Mouse (Mus musculus): Measurements from ENCODE around the gene Klrg2. TPM values are rescaled to one million over a fixed set of nuclear protein-coding genes. Genes with fewer than 3 reads are reported as not detected.
"Not testable (repeated sequence)": the region's sequence is repeated elsewhere in the genome, so short reads cannot be mapped to it uniquely, and the experiment has no call there.

Gene Klrg2
- 0.15 and 0.24 TPM in 2 replicates for polyA plus RNA-seq (2015; fragmentation: Nextera tagmentation; extraction: Ambion mirVana)

DNA sequence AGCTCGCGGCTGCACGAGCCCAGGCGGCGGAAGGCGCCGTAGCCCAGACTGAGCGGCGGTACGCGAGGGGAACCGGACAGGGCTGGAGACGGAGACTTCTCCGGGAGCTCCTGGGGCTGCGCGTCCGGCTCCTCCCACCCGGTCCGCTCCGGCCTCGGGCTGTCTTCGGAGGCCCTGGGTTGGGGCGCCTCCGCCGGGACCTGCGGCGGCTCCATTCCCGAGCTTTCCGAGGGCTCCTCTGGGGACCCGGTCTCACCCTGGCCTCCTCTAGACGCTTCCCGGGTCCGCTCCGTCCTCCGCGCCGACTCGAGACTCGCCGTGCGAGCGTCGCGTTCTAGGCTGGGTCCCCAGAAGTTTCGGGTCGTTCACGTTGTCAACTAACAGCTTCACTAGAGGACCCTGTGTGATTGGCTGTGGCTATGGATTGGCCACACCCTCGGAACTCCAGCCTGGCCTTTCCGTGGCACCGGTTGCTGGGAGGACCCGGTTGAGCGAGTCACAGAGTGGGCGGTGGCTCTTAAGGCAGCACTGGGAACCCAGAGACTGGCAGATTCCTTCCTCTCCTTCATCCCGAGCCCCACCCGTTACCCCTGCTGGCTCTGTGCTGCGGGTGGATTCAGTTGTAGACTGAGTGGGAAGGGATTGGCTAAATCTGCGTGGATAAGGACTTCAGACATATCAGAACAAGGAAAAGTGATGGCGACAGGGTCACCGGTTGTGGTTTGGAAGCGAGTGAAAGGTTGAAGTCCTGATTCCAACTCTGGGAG, at the start of gene Klrg2:
Gene Klrg2 (minus strand): TSS at position 391 of the 767 bp plus-strand sequence.
- H3K4me1 ChIP-seq = peaks cover 23% of the 10 kb centered on the region
- H3K4me2 ChIP-seq = peak within 1 kb of the TSS; percentile 100
- no peaks in the 10 kb centered on the region for H3K9me3 ChIP-seq
- no peak within 1 kb of the TSS for H3K27ac ChIP-seq
- peak within 1 kb of the TSS; percentile 47 for H3K9ac ChIP-seq
- 1% methylated on average over 60 of the region's 60 CpGs for WGBS
- H3K36me3 ChIP-seq = no peaks in the 10 kb centered on the region
- peak within 1 kb of the TSS; percentile 53 for H3K4me3 ChIP-seq
- peak; percentile 77 for ATAC-seq (ENCODE audit: borderline replicate concordance, extremely low read depth, low FRiP score, low TSS enrichment)
- peaks cover 87% of the 10 kb centered on the region for H3K27me3 ChIP-seq

DNA sequence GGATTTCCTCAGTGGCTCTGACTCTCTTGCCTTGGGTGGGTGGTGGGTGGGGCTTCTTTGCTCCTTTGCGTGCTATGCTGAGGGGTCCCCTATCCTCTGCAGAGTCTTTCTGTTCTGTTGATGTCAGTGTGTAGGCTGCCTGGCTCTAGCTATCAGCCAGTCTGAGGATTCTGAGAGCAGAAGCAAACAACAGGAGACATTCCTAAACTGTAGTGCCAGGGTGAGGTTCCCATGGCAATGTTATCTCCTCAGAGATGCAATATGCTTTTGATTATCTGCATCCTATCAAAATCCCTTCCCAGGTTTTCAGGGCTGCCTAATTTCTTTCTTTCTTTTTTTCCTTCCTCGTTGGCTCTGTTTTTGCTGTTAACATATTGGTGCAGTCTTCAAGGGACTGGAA, 45.5 kb upstream of the Klrg2 start:
- 58% methylated on average over 2 of the region's 2 CpGs for WGBS
- H3K9ac ChIP-seq = no peak overlapping the region
- no peak for ATAC-seq (ENCODE audit: borderline replicate concordance, extremely low read depth, low FRiP score, low TSS enrichment)
- no peaks in the 10 kb centered on the region for H3K4me1 ChIP-seq
- H3K4me3 ChIP-seq = no peak overlapping the region
- H3K36me3 ChIP-seq = no peaks in the 10 kb centered on the region
- no peak overlapping the region for H3K4me2 ChIP-seq
- no peak overlapping the region for H3K27ac ChIP-seq
- no peaks in the 10 kb centered on the region for H3K27me3 ChIP-seq
- H3K9me3 ChIP-seq = no peaks in the 10 kb centered on the region

DNA sequence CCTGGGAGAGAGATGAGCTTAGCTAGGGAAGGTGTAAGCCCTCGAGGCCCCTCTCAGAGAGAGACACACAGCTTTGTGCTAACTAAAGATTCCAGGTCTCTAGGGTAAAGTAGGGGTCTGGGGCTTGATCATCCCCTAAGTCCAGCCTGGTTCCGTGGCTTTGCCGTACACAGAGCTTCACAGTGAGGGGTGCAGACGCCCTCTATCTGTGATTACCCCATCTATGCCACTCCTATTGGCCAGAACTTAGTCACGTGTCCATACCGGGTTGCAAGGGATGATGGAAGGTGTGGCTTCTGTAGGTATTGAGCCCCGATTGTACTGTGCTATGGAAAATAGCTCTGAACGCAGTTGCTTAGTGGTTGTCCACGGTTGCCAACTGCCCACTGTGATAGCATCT, 40.6 kb upstream of the Klrg2 start:
- Histone ChIP-seq H3K36me3 (no peaks in the 10 kb centered on the region), H3K4me2 (no peak overlapping the region), H3K9me3 (no peaks in the 10 kb centered on the region), H3K27ac (no peak overlapping the region), H3K4me3 (no peak overlapping the region), H3K9ac (no peak overlapping the region), H3K27me3 (no peaks in the 10 kb centered on the region), H3K4me1 (no peaks in the 10 kb centered on the region)
- 68% methylated on average over 9 of the region's 9 CpGs for WGBS
- ATAC-seq (ENCODE audit: borderline replicate concordance, extremely low read depth, low FRiP score, low TSS enrichment) = no peak

DNA sequence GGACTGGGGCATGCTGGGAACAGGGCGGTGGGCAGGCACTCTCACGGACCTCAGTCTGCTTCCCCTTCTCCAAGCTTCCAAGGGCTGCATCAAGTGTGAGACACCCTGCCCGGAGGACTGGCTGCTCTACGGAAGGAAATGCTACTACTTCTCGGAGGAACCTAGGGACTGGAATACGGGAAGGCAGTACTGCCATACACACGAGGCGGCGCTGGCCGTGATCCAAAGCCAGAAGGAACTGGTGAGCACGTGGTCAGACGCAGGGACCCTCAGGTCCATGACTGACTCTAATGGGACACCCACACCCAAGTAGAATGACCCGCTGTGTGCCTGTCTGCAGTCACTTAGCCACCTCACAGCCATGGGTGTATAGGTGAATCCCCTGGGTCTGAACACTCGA, 39.7 kb upstream of the Klrg2 start:
- 64% methylated on average over 14 of the region's 14 CpGs for WGBS
- Histone ChIP-seq H3K27me3 (no peaks in the 10 kb centered on the region), H3K27ac (no peak overlapping the region), H3K9ac (no peak overlapping the region), H3K4me2 (no peak overlapping the region), H3K9me3 (no peaks in the 10 kb centered on the region), H3K4me1 (no peaks in the 10 kb centered on the region), H3K36me3 (no peaks in the 10 kb centered on the region), H3K4me3 (no peak overlapping the region)
- no peak for ATAC-seq (ENCODE audit: borderline replicate concordance, extremely low read depth, low FRiP score, low TSS enrichment)

DNA sequence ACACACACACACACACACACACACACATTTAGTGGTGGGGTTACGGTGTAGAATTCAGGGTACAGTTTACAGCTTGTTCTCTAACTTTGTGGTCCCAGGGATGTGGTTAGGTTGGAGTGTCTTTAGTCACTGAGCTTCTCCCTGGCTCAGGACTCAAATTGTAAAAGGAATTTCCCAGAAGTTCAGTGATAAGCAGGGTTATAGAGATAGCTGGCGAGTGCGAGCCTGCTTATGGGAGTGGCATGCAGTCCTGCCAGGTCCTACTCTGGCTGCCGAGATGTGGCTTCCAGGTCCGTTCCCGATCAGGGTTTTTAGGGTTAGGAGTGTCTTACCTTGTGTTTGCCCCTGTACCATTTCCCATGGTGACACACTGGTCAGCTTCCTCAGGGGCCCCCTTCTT, 39.2 kb upstream of the Klrg2 start:
- Histone ChIP-seq H3K27ac (no peak overlapping the region), H3K9ac (no peak overlapping the region), H3K9me3 (no peaks in the 10 kb centered on the region), H3K4me2 (no peak overlapping the region), H3K36me3 (no peaks in the 10 kb centered on the region), H3K4me3 (no peak overlapping the region), H3K4me1 (no peaks in the 10 kb centered on the region), H3K27me3 (no peaks in the 10 kb centered on the region)
- ATAC-seq (ENCODE audit: borderline replicate concordance, extremely low read depth, low FRiP score, low TSS enrichment) = no peak
- WGBS = 61% methylated on average over 6 of the region's 6 CpGs

DNA sequence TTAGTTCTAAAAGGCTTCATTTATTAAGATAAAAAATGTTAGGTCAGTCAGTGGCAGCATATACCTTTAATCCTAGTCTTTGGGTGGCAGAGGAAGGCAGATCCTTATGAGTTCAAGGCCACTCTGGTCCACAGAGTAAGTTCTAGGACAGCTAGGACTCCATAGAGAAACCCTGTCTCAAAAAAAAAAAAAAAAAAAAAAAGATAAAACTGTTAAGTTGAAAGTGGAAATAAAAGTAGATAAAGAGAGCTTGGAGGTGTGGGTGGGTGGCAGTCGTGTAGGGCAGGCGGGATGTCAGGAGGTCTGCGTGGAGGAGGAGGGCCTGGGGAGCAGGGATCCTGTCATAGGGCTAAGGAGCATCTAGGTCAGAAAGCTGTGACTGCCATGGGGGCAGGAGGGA, 35.0 kb upstream of the Klrg2 start:
- Histone ChIP-seq H3K27ac (no peak overlapping the region), H3K27me3 (no peaks in the 10 kb centered on the region), H3K4me1 (no peaks in the 10 kb centered on the region), H3K9ac (no peak overlapping the region), H3K36me3 (no peaks in the 10 kb centered on the region), H3K9me3 (no peaks in the 10 kb centered on the region), H3K4me2 (no peak overlapping the region), H3K4me3 (no peak overlapping the region)
- no peak for ATAC-seq (ENCODE audit: borderline replicate concordance, extremely low read depth, low FRiP score, low TSS enrichment)
- WGBS = 73% methylated on average over 3 of the region's 3 CpGs

DNA sequence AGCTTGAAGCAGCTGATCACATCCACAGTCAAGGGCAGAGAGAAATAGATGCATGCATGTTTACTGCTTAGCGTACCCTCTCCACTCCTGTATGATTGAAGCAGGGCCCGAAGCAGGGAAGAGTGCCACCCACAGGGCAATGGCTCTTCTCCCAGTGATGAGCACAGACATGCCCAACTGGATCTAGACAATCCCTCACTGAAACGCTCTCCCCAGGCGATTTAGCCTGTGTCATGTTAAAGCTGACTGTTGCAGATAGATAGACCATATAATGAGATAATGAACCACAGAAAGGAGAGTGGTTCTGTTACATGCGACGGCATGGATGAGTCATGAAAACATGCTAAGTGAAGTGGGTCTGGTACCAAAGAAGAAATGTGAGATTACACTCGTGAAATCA, 34.2 kb upstream of the Klrg2 start:
- Histone ChIP-seq H3K9ac (no peak overlapping the region), H3K27ac (no peak overlapping the region), H3K4me1 (no peaks in the 10 kb centered on the region), H3K36me3 (no peaks in the 10 kb centered on the region), H3K4me3 (no peak overlapping the region), H3K27me3 (no peaks in the 10 kb centered on the region), H3K9me3 (no peaks in the 10 kb centered on the region), H3K4me2 (no peak overlapping the region)
- 82% methylated on average over 7 of the region's 7 CpGs for WGBS
- ATAC-seq (ENCODE audit: borderline replicate concordance, extremely low read depth, low FRiP score, low TSS enrichment) = no peak

DNA sequence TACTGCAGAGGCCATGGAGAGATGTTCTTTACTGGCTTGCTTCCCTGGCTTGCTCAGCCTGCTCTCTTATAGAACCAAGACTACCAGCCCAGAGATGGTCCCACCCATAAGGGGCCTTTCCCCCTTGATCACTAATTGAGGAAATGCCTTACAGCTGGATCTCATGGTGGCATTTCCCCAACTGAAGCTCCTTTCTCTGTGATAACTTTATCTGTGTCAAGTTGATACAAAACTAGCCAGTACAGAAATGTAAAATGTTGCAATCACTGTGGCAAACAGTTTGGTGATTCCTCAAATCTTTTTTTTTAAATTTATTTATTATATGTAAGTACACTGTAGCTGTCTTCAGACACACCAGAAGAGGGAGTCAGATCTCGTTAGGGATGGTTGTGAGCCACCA, 33.4 kb upstream of the Klrg2 start:
- WGBS = 50% methylated on average over 1 of the region's 1 CpGs
- not testable (repeated sequence) for H3K27ac ChIP-seq; H3K4me3 ChIP-seq; H3K4me2 ChIP-seq; H3K4me1 ChIP-seq; H3K36me3 ChIP-seq; H3K9ac ChIP-seq; H3K9me3 ChIP-seq; H3K27me3 ChIP-seq; ATAC-seq (ENCODE audit: borderline replicate concordance, extremely low read depth, low FRiP score, low TSS enrichment)

DNA sequence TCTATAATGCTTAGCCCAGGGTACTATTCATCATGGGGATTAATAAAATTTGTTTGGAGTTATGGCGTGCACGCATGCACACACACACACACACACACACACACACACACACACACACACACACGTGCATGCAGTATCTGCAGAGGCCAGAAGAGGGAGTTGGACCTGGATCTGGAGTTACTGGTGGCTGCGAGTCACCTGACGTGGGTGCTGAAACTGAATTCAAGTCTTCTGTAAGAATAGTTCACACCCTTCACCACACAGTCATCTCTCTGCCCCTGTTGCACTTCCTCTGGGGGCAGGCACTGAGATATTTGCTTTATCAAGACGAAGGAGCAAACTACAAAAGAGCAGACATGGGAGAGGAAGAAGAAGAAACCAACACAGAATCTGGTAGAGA, 32.5 kb upstream of the Klrg2 start:
- peaks cover 10% of the 10 kb centered on the region for H3K27me3 ChIP-seq
- no peak overlapping the region for H3K4me2 ChIP-seq
- no peak overlapping the region for H3K9ac ChIP-seq
- H3K9me3 ChIP-seq = no peaks in the 10 kb centered on the region
- H3K4me3 ChIP-seq = no peak overlapping the region
- no peak for ATAC-seq (ENCODE audit: borderline replicate concordance, extremely low read depth, low FRiP score, low TSS enrichment)
- 66% methylated on average over 6 of the region's 6 CpGs for WGBS
- H3K36me3 ChIP-seq = no peaks in the 10 kb centered on the region
- H3K4me1 ChIP-seq = no peaks in the 10 kb centered on the region
- H3K27ac ChIP-seq = no peak overlapping the region

DNA sequence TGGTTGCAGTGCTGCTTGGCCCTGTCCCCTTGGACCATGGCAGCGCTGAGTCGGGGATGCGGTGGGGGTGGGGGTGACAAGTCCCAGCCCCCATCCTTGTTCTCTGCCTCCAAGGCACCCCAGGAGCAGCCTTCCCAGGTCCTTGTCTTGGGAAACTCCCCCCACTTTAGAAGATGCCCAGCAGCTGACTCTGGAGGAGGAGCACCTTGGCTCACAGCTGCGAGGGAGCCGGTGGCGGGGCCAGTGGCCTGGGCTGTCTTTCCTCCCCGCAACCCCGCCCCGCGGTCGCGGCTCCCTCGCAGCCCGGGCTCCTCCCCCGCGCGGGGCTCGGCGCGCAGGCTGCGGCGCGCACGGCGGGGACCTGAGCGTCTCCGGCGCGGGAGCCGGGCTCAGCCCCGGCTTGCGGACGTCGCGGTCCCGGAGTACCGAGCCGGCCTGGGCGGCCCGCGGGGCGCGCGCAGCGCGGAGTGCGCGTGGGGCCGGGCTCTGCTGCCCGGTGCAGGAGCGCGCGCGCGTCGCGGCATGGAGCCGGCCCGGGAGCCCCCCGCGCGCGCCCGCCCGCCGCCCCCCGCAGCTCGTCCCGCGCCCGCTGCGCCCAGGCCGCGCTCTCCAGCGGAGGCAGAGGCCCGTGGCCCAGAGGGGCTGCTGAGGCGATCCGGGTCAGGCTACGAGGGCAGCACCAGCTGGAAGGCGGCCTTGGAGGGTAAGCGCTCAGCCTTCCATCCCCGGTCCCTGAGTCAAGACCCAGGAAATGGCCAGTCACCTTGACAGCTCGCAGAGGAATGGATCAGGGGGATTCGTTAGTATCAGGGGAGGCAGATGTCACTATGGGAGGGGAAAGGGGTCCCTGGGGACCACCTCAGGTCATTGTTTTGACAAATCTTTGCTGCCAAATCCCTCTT, 25.9 kb upstream of the Klrg2 start, which contains the start of gene Clec2l:
Gene Clec2l (plus strand): TSS at position 356 of the 902 bp plus-strand sequence.
- under 1% methylated on average over 73 of the region's 84 CpGs for WGBS
- peak within 1 kb of the TSS; percentile 29; the same call in 1 of the 2 replicates for H3K9ac ChIP-seq
- H3K9me3 ChIP-seq = no peaks in the 10 kb centered on the region

DNA sequence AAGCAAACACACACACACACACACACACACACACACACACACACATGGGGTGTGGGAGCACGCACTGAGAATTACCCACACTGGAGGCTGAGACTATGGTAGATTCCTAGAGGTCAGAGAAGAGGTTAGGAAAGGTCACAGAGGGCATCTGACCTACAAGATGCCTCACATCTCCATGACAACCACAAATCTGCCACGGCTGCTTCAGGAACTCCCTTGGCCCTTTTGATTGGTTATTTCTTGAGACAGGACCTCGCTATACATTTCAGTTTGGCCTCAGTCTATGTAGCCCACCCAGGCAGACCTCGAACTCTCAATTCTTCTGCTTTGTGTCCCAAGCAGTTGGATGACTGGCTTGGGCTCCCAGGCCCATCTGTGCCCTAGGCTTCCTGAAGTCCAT, 24.6 kb upstream of the Klrg2 start:
- ATAC-seq (ENCODE audit: borderline replicate concordance, extremely low read depth, low FRiP score, low TSS enrichment) = no peak
- Histone ChIP-seq H3K27me3 (peaks cover 40% of the 10 kb centered on the region), H3K4me3 (no peak overlapping the region), H3K9ac (no peak overlapping the region), H3K36me3 (no peaks in the 10 kb centered on the region), H3K4me2 (no peak overlapping the region), H3K9me3 (no peaks in the 10 kb centered on the region), H3K4me1 (peaks cover 7% of the 10 kb centered on the region), H3K27ac (no peak overlapping the region)
- WGBS = 63% methylated on average over 4 of the region's 4 CpGs

More for the DNA sequence above, 25.9 kb upstream of the Klrg2 start, which contains the start of gene Clec2l:
- peak within 1 kb of the TSS; percentile 57 for H3K4me3 ChIP-seq
- peaks cover 40% of the 10 kb centered on the region for H3K27me3 ChIP-seq
- H3K27ac ChIP-seq = no peak within 1 kb of the TSS
- peaks cover 7% of the 10 kb centered on the region for H3K4me1 ChIP-seq
- H3K36me3 ChIP-seq = no peaks in the 10 kb centered on the region
- peak within 1 kb of the TSS; percentile 91 for H3K4me2 ChIP-seq
- ATAC-seq (ENCODE audit: borderline replicate concordance, extremely low read depth, low FRiP score, low TSS enrichment) = peak; percentile 74

All from lung, embryonic 15.5 days (tissue).